Mouse (Mus musculus): ENCODE measurements around the gene Dicer1. TPM values are rescaled to one million over a fixed set of nuclear protein-coding genes. Genes with fewer than 3 reads are reported as not detected.
A peak's percentile ranks its signal among the peaks of the same experiment; 100 is the strongest.

The Dicer1 gene
- polyA plus RNA-seq, 1 experiment from 2014 or later = 12.6 TPM

- Histone ChIP-seq H3K36me3 (ENCODE audit: control insufficient read depth, insufficient read depth, low read length) (peaks cover 39% of the 10 kb centered on the region), H3K4me2 (replicated peaks; ENCODE audit: low read depth) (no peak overlapping the region), H3K9ac (ENCODE audit: low read length) (no peak overlapping the region), H3K9me3 (ENCODE audit: control insufficient read depth, low read length) (no peaks in the 10 kb centered on the region), H3K4me1 (replicated peaks; ENCODE audit: control insufficient read depth, insufficient read depth) (no peaks in the 10 kb centered on the region), H3K4me3 (ENCODE audit: low read depth, low read length) (no peak overlapping the region), H3K27ac (replicated peaks) (no peak overlapping the region), H3K27me3 (ENCODE audit: control insufficient read depth, insufficient read depth, low read length) (no peaks in the 10 kb centered on the region)
- no peak for TF ChIP-seq EP300 (optimal IDR thresholded peaks at IDR 0.05)
- TF ChIP-seq CTCF (IDR thresholded peaks at IDR 0.05; ENCODE audit: low read depth) = peak; percentile 76
- peak; percentile 49 for DNase-seq (ENCODE audit: low spot score)
- no peak for ATAC-seq (ENCODE audit: low FRiP score, low TSS enrichment)
- 64% methylated on average over 8 of the region's 8 CpGs for WGBS
Measured at GRCm38 (mm10) chr12:104699753-104700152, 52.0 kb downstream of the Dicer1 start.

GRCm38 (mm10) chr12:104695514-104695913 lies 56.2 kb downstream of the Dicer1 start:
- WGBS = 86% methylated on average over 2 of the region's 2 CpGs
- no peak overlapping the region for H3K4me3 ChIP-seq (ENCODE audit: low read depth, low read length)
- peaks cover 26% of the 10 kb centered on the region for H3K36me3 ChIP-seq (ENCODE audit: control insufficient read depth, insufficient read depth, low read length)
- ATAC-seq (ENCODE audit: low FRiP score, low TSS enrichment) (no peak), DNase-seq (ENCODE audit: low spot score) (no peak)
- H3K4me2 ChIP-seq (replicated peaks; ENCODE audit: low read depth) = no peak overlapping the region
- no peak for TF ChIP-seq CTCF (IDR thresholded peaks at IDR 0.05; ENCODE audit: low read depth)
- no peaks in the 10 kb centered on the region for H3K27me3 ChIP-seq (ENCODE audit: control insufficient read depth, insufficient read depth, low read length)
- H3K27ac ChIP-seq (replicated peaks) = no peak overlapping the region
- no peak overlapping the region for H3K9ac ChIP-seq (ENCODE audit: low read length)
- no peaks in the 10 kb centered on the region for H3K4me1 ChIP-seq (replicated peaks; ENCODE audit: control insufficient read depth, insufficient read depth)
- no peaks in the 10 kb centered on the region for H3K9me3 ChIP-seq (ENCODE audit: control insufficient read depth, low read length)

GRCm38 (mm10) chr12:104692864-104693263 lies 58.9 kb downstream of the Dicer1 start:
- no peak for TF ChIP-seq EP300 (optimal IDR thresholded peaks at IDR 0.05)
- TF ChIP-seq CTCF (IDR thresholded peaks at IDR 0.05; ENCODE audit: low read depth) = no peak
- no peak overlapping the region for H3K4me3 ChIP-seq (ENCODE audit: low read depth, low read length)
- peaks cover 31% of the 10 kb centered on the region for H3K36me3 ChIP-seq (ENCODE audit: control insufficient read depth, insufficient read depth, low read length)

GRCm38 (mm10) chr12:104690412-104690811 lies 61.3 kb downstream of the Dicer1 start:
- H3K9ac ChIP-seq (ENCODE audit: low read length) = no peak overlapping the region
- 60% methylated on average over 7 of the region's 7 CpGs for WGBS
- ATAC-seq (ENCODE audit: low FRiP score, low TSS enrichment) (no peak), DNase-seq (ENCODE audit: low spot score) (no peak)
- H3K27me3 ChIP-seq (ENCODE audit: control insufficient read depth, insufficient read depth, low read length) = no peaks in the 10 kb centered on the region
- peaks cover 22% of the 10 kb centered on the region for H3K36me3 ChIP-seq (ENCODE audit: control insufficient read depth, insufficient read depth, low read length)
- no peak for TF ChIP-seq EP300 (optimal IDR thresholded peaks at IDR 0.05)
- TF ChIP-seq CTCF (IDR thresholded peaks at IDR 0.05; ENCODE audit: low read depth) = no peak
- H3K4me3 ChIP-seq (ENCODE audit: low read depth, low read length) = no peak overlapping the region
- no peak overlapping the region for H3K4me2 ChIP-seq (replicated peaks; ENCODE audit: low read depth)
- no peaks in the 10 kb centered on the region for H3K9me3 ChIP-seq (ENCODE audit: control insufficient read depth, low read length)
- no peaks in the 10 kb centered on the region for H3K4me1 ChIP-seq (replicated peaks; ENCODE audit: control insufficient read depth, insufficient read depth)
- H3K27ac ChIP-seq (replicated peaks) = no peak overlapping the region

More at GRCm38 (mm10) chr12:104692864-104693263, 58.9 kb downstream of the Dicer1 start:
- no peak for ATAC-seq (ENCODE audit: low FRiP score, low TSS enrichment)
- Histone ChIP-seq H3K4me1 (replicated peaks; ENCODE audit: control insufficient read depth, insufficient read depth) (no peaks in the 10 kb centered on the region), H3K9ac (ENCODE audit: low read length) (no peak overlapping the region), H3K4me2 (replicated peaks; ENCODE audit: low read depth) (no peak overlapping the region), H3K27me3 (ENCODE audit: control insufficient read depth, insufficient read depth, low read length) (no peaks in the 10 kb centered on the region), H3K27ac (replicated peaks) (no peak overlapping the region), H3K9me3 (ENCODE audit: control insufficient read depth, low read length) (no peaks in the 10 kb centered on the region)
- 84% methylated on average over 12 of the region's 12 CpGs for WGBS
- DNase-seq (ENCODE audit: low spot score) = no peak

- 81% methylated on average over 11 of the region's 11 CpGs for WGBS
- no peak overlapping the region for H3K4me2 ChIP-seq (replicated peaks; ENCODE audit: low read depth)
- H3K4me1 ChIP-seq (replicated peaks; ENCODE audit: control insufficient read depth, insufficient read depth) = no peaks in the 10 kb centered on the region
- H3K4me3 ChIP-seq (ENCODE audit: low read depth, low read length) = no peak overlapping the region
- no peaks in the 10 kb centered on the region for H3K27me3 ChIP-seq (ENCODE audit: control insufficient read depth, insufficient read depth, low read length)
- TF ChIP-seq CTCF (IDR thresholded peaks at IDR 0.05; ENCODE audit: low read depth) (no peak), EP300 (optimal IDR thresholded peaks at IDR 0.05) (no peak)
- ATAC-seq (ENCODE audit: low FRiP score, low TSS enrichment) (no peak), DNase-seq (ENCODE audit: low spot score) (no peak)
- no peak overlapping the region for H3K27ac ChIP-seq (replicated peaks)
- peaks cover 16% of the 10 kb centered on the region for H3K36me3 ChIP-seq (ENCODE audit: control insufficient read depth, insufficient read depth, low read length)
- no peaks in the 10 kb centered on the region for H3K9me3 ChIP-seq (ENCODE audit: control insufficient read depth, low read length)
- no peak overlapping the region for H3K9ac ChIP-seq (ENCODE audit: low read length)
Measured at GRCm38 (mm10) chr12:104688870-104689269, 62.9 kb downstream of the Dicer1 start.

- WGBS = 78% methylated on average over 8 of the region's 8 CpGs
- no peak overlapping the region for H3K4me2 ChIP-seq (replicated peaks; ENCODE audit: low read depth)
- no peaks in the 10 kb centered on the region for H3K4me1 ChIP-seq (replicated peaks; ENCODE audit: control insufficient read depth, insufficient read depth)
- no peaks in the 10 kb centered on the region for H3K27me3 ChIP-seq (ENCODE audit: control insufficient read depth, insufficient read depth, low read length)
- ATAC-seq (ENCODE audit: low FRiP score, low TSS enrichment) (no peak), DNase-seq (ENCODE audit: low spot score) (no peak)
- H3K9ac ChIP-seq (ENCODE audit: low read length) = no peak overlapping the region
- H3K36me3 ChIP-seq (ENCODE audit: control insufficient read depth, insufficient read depth, low read length) = peaks cover 5% of the 10 kb centered on the region
- no peaks in the 10 kb centered on the region for H3K9me3 ChIP-seq (ENCODE audit: control insufficient read depth, low read length)
- no peak for TF ChIP-seq EP300 (optimal IDR thresholded peaks at IDR 0.05)
- TF ChIP-seq CTCF (IDR thresholded peaks at IDR 0.05; ENCODE audit: low read depth) = no peak
- no peak overlapping the region for H3K27ac ChIP-seq (replicated peaks)
- H3K4me3 ChIP-seq (ENCODE audit: low read depth, low read length) = no peak overlapping the region
Measured at GRCm38 (mm10) chr12:104684411-104684931, 67.3 kb downstream of the Dicer1 start.

All from stomach, postnatal 0 days (tissue).